Mouse (Mus musculus) lung, postnatal 0 days (tissue): Measurements from ENCODE around the gene AI464131. TPM values are rescaled to one million over a fixed set of nuclear protein-coding genes. Genes with fewer than 3 reads are reported as not detected.

Experiments
- ATAC-seq: fragments of 200-750 bp; cut with Nextera tagmentation; 2 replicates; pipeline ENCODE4 v1.8.0; 2017; ENCODE audit warnings: moderate library complexity
- DNase-seq: peaks from one replicate; pipeline ENCODE4 v3.0.0-alpha.2; 2016; ENCODE audit warnings: low spot score
- H3K27ac ChIP-seq: fragments of 300-500 bp; sonication (generic); 2 replicates; pipeline ENCODE4 v1.5.1; 2014; ENCODE audit warnings: antibody characterized with exemption, mild to moderate bottlenecking, low read length, mixed read lengths
- H3K27me3 ChIP-seq: fragments of 300-500 bp; sonication (generic); replicated peaks from 2 replicates; pipeline ENCODE4 v1.6.1; 2014; ENCODE audit warnings: low read length, mixed read lengths; ENCODE audit not compliant: insufficient read depth
- H3K36me3 ChIP-seq: fragments of 300-500 bp; sonication (generic); 2 replicates; pipeline ENCODE4 v1.6.1; 2014; ENCODE audit warnings: low read length, mixed read lengths; ENCODE audit not compliant: insufficient read depth
- H3K4me1 ChIP-seq: fragments of 300-500 bp; sonication (generic); 2 replicates; pipeline ENCODE4 v1.6.1; 2014; ENCODE audit warnings: antibody characterized with exemption, low read depth, low read length, mixed read lengths; ENCODE audit not compliant: insufficient read depth
- H3K4me2 ChIP-seq: fragments of 300-500 bp; sonication (generic); replicated peaks from 2 replicates; pipeline ENCODE4 v1.6.1; 2014; ENCODE audit warnings: low read depth, mild to moderate bottlenecking, low read length, moderate library complexity, mixed read lengths
- H3K4me3 ChIP-seq: fragments of 300-500 bp; sonication (generic); 2 replicates; pipeline ENCODE4 v1.5.1; 2014; ENCODE audit warnings: low read depth, low read length
- H3K9ac ChIP-seq: fragments of 300-500 bp; sonication (generic); replicated peaks from 2 replicates; pipeline ENCODE4 v1.6.1; 2014; ENCODE audit warnings: low read depth, mild to moderate bottlenecking
- H3K9me3 ChIP-seq: fragments of 300-500 bp; sonication (generic); 2 replicates; pipeline ENCODE4 v1.6.1; 2016; ENCODE audit warnings: low read length, mixed read lengths
- CTCF ChIP-seq: IDR thresholded peaks from 2 replicates; pipeline ENCODE4 v1.5.1; 2016; ENCODE audit warnings: antibody characterized with exemption, mild to moderate bottlenecking
- EP300 ChIP-seq: IDR thresholded peaks from 2 replicates; pipeline ENCODE4 v1.6.1; 2016; ENCODE audit warnings: antibody characterized with exemption, mild to moderate bottlenecking, control low read depth
- WGBS: fragments of 180-500 bp; shearing (Covaris S2); extraction: QIAGEN DNeasy Blood & Tissue Kit; methylation state at CpG from one replicate; pipeline ENCODE4 v1.1.7; 2014; 5-methylcytosine and 5-hydroxymethylcytosine counted together
- polyA plus RNA-seq: library from polyadenylated mRNA; unstranded; fragments of >200 nt; fragmentation: Nextera tagmentation; extraction: Ambion mirVana; gene quantifications from 2 replicates; pipeline ENCODE4 v1.2.1, GENCODE M21; 2015

AI464131 gene
- polyA plus RNA-seq, 1 experiment from 2014 or later = 5.5 TPM

- no peaks in the 10 kb centered on the region for H3K36me3 ChIP-seq
- ATAC-seq (peak; percentile 37), DNase-seq (no peak)
- H3K4me1 ChIP-seq = no peaks in the 10 kb centered on the region
- no peak overlapping the region for H3K9ac ChIP-seq
- H3K4me2 ChIP-seq = no peak overlapping the region
- H3K9me3 ChIP-seq = no peaks in the 10 kb centered on the region
- no peak overlapping the region for H3K27ac ChIP-seq
- H3K27me3 ChIP-seq = no peaks in the 10 kb centered on the region
- WGBS = 43% methylated on average over 14 of the region's 14 CpGs
- no peak for TF ChIP-seq CTCF
- no peak for TF ChIP-seq EP300
- H3K4me3 ChIP-seq = no peak overlapping the region
Measured at GRCm38 (mm10) chr4:41520641-41521040, 17.8 kb upstream of the AI464131 start.

GRCm38 (mm10) chr4:41519195-41519594 is 16.3 kb upstream of the AI464131 start:
- WGBS = 98% methylated on average over 5 of the region's 5 CpGs
- Histone ChIP-seq H3K9ac (no peak overlapping the region), H3K27ac (no peak overlapping the region), H3K36me3 (no peaks in the 10 kb centered on the region), H3K4me2 (no peak overlapping the region), H3K4me1 (no peaks in the 10 kb centered on the region), H3K9me3 (no peaks in the 10 kb centered on the region), H3K4me3 (no peak overlapping the region), H3K27me3 (no peaks in the 10 kb centered on the region)
- TF ChIP-seq EP300 = no peak
- no peak for TF ChIP-seq CTCF
- DNase-seq = no peak
- ATAC-seq = no peak

- DNase-seq = no peak
- Histone ChIP-seq H3K4me3 (no peak overlapping the region), H3K4me2 (no peak overlapping the region), H3K27ac (no peak overlapping the region), H3K36me3 (no peaks in the 10 kb centered on the region), H3K4me1 (no peaks in the 10 kb centered on the region), H3K9me3 (no peaks in the 10 kb centered on the region), H3K27me3 (no peaks in the 10 kb centered on the region), H3K9ac (no peak overlapping the region)
- no peak for TF ChIP-seq CTCF
- TF ChIP-seq EP300 = no peak
- 64% methylated on average over 7 of the region's 7 CpGs for WGBS
- ATAC-seq = no peak
Measured at GRCm38 (mm10) chr4:41518349-41518748, 15.5 kb upstream of the AI464131 start.

GRCm38 (mm10) chr4:41517233-41517632 is 14.4 kb upstream of the AI464131 start, which contains the start of gene 1110017D15Rik:
TSS of gene 1110017D15Rik (minus strand) at chr4:41517333.
- no peaks in the 10 kb centered on the region for H3K4me1 ChIP-seq
- no peak within 1 kb of the TSS for H3K9ac ChIP-seq
- no peak within 1 kb of the TSS for H3K4me2 ChIP-seq
- no peaks in the 10 kb centered on the region for H3K27me3 ChIP-seq
- no peaks in the 10 kb centered on the region for H3K36me3 ChIP-seq
- H3K27ac ChIP-seq = no peak within 1 kb of the TSS
- no peak for ATAC-seq
- H3K4me3 ChIP-seq = no peak within 1 kb of the TSS
- H3K9me3 ChIP-seq = no peaks in the 10 kb centered on the region
- 75% methylated on average over 2 of the region's 2 CpGs for WGBS
- DNase-seq = no peak
- no peak for TF ChIP-seq EP300
- TF ChIP-seq CTCF = no peak

GRCm38 (mm10) chr4:41513714-41514113 is 10.8 kb upstream of the AI464131 start:
- Histone ChIP-seq H3K4me3 (no peak overlapping the region), H3K4me2 (no peak overlapping the region), H3K4me1 (no peaks in the 10 kb centered on the region), H3K27ac (no peak overlapping the region), H3K9ac (no peak overlapping the region), H3K36me3 (no peaks in the 10 kb centered on the region), H3K27me3 (no peaks in the 10 kb centered on the region), H3K9me3 (no peaks in the 10 kb centered on the region)
- no peak for TF ChIP-seq EP300
- TF ChIP-seq CTCF = no peak
- ATAC-seq (no peak), DNase-seq (no peak)
- 22% methylated on average over 8 of the region's 8 CpGs for WGBS

GRCm38 (mm10) chr4:41513309-41513708 is 10.4 kb upstream of the AI464131 start:
- Histone ChIP-seq H3K9me3 (no peaks in the 10 kb centered on the region), H3K4me3 (no peak overlapping the region), H3K27me3 (no peaks in the 10 kb centered on the region), H3K36me3 (no peaks in the 10 kb centered on the region), H3K4me1 (no peaks in the 10 kb centered on the region), H3K27ac (no peak overlapping the region), H3K9ac (no peak overlapping the region), H3K4me2 (no peak overlapping the region)
- no peak for ATAC-seq
- TF ChIP-seq CTCF (no peak), EP300 (no peak)
- WGBS = 38% methylated on average over 4 of the region's 4 CpGs
- no peak for DNase-seq

GRCm38 (mm10) chr4:41507998-41508397 is 5.1 kb upstream of the AI464131 start:
- Histone ChIP-seq H3K4me2 (no peak overlapping the region), H3K4me1 (peaks cover 4% of the 10 kb centered on the region; the same call in 1 of the 2 replicates), H3K9me3 (no peaks in the 10 kb centered on the region), H3K36me3 (no peaks in the 10 kb centered on the region), H3K27ac (no peak overlapping the region), H3K27me3 (no peaks in the 10 kb centered on the region), H3K4me3 (no peak overlapping the region; the same call in 1 of the 2 replicates), H3K9ac (no peak overlapping the region)
- TF ChIP-seq EP300 = no peak
- TF ChIP-seq CTCF = no peak
- no peak for DNase-seq
- ATAC-seq = no peak
- 48% methylated on average over 7 of the region's 7 CpGs for WGBS
